Mouse (Mus musculus): ENCODE data around the gene Wdr25. TPM values are rescaled to one million over a fixed set of nuclear protein-coding genes. Genes with fewer than 3 reads are reported as not detected.

The Wdr25 gene
- polyA plus RNA-seq (2014; fragmentation: Illumina TruSeq; extraction: RNeasy Lipid Tissue Mini Kit (QIAGEN cat#74804); ENCODE audit: low replicate concordance): not detected

DNA sequence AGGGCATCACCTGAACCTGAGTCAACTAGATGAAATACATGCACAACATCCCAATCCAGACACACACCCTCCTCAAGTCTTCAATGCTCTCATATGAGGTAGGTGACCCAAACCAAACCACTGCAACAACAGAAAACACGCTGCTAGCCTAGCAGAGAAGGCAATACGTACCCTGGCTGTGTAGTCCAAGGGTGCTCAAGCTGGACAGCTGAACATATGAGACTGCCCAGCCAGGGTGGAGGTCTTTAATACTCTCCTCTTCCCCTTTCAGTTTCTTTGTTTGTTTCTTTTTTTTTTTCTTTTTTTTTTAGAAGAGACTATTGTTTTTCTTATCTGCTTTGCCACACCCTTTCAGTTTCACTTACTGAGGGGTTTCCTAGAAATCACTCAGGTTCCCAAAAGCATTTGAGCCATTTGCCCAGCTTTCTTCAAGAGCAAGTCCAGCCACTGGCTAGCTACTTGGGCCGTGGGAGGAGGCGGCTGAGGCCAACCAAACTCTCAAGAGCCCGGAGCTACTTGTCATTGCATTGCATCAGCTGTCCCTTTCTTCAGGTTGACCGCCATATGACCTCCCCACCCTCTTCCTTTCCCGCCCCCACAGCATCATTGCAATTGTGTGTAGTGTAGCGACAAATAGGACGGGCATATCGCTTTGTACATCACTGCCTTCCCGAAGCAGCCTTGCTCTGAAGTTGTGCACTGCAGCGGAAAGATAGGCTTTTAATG is at the start of gene Wdr25:
TSS of gene Wdr25 (plus strand) at position 643 of the 726 bp plus-strand sequence.

DNA sequence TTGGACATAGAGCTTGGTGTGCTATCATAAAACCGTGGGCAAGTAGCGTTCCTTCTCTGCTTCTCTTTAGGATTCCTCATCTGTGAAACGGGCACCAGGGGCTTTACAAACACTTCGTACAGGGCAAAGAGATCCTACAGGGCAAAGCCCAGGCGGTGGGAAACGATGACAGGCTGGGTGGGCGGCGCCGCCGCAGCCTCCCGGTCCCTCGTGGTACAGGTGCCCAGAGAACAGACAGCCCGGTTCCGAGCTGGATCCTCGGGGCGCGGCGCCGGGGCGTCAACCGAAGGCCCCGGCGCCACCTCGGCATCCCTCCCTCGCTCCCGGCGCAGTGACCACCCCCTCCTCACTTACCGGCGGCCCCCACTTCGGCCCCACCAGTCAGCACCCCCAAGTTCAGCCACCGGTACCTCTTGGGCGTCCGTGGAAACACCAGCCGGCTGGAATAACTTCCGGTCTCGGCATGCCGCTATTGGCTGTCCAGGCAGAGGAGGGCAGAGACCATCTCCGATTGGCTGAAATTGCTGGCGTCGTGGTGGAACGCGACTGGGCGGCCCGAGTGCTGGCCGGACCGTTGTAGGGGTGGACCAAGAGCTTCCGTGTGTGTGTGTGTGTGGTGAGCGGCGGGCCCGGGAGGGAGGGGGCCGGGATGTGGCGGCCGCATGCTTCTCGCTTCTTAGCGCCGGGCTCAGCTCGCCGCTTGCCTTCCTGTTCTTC is 442 bp downstream of the Wdr25 start, which contains the start of gene Wars:
TSS of gene Wars (minus strand) at position 460 of the 717 bp plus-strand sequence.

DNA sequence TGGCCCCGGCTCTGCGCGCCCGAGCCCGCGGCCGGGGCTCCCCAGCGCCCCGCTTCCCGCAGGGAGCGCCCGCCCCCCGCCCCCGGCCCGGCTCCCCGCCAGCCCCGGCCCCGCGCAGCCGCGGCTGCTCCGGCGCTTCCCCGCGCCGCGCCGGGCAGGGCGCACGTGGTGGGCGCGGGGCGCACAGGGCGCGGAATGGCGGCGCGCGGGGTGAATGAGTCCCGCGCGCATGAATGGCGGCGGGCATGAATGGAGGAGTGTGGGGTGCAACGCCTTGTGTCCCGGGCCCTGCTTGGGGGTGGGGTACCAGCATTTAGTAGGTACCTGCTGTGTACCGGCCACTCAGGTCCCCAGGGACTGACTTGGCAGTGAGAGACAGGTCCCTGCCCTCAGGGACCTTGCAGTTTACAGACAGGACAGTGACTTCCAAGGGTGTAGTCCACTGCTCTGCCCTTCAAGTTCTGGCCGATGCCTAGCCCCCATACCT is 174.8 kb downstream of the Wdr25 start, which contains the start of gene Begain:
TSS of gene Begain (minus strand) at position 51 of the 487 bp plus-strand sequence.

Other genes with a start within 250 kb of the Wdr25 start
- gene Degs2, start 191.3 kb upstream of the Wdr25 start, polyA plus RNA-seq (2014; fragmentation: Illumina TruSeq; extraction: RNeasy Lipid Tissue Mini Kit (QIAGEN cat#74804); ENCODE audit: low replicate concordance): 9.8 TPM
- gene Yy1, start 100.7 kb upstream of the Wdr25 start, polyA plus RNA-seq (2014; fragmentation: Illumina TruSeq; extraction: RNeasy Lipid Tissue Mini Kit (QIAGEN cat#74804); ENCODE audit: low replicate concordance): 61.0 TPM
- not detected for gene Slc25a29, start 57.7 kb upstream of the Wdr25 start, polyA plus RNA-seq (2014; fragmentation: Illumina TruSeq; extraction: RNeasy Lipid Tissue Mini Kit (QIAGEN cat#74804); ENCODE audit: low replicate concordance)
- not detected for gene Slc25a47, start 57.6 kb upstream of the Wdr25 start, polyA plus RNA-seq (2014; fragmentation: Illumina TruSeq; extraction: RNeasy Lipid Tissue Mini Kit (QIAGEN cat#74804); ENCODE audit: low replicate concordance)
- gene Wars, start 543 bp downstream of the Wdr25 start, polyA plus RNA-seq (2014; fragmentation: Illumina TruSeq; extraction: RNeasy Lipid Tissue Mini Kit (QIAGEN cat#74804); ENCODE audit: low replicate concordance): 7.0 TPM
- gene Begain, start 174.6 kb downstream of the Wdr25 start, polyA plus RNA-seq (2014; fragmentation: Illumina TruSeq; extraction: RNeasy Lipid Tissue Mini Kit (QIAGEN cat#74804); ENCODE audit: low replicate concordance): not detected

Measured in small intestine, adult 10 weeks (tissue).